ENCODE assay signal across 14 mouse cellular contexts in genomic region chr5:77398285-77399057, GRCm38 (mm10). TPM values are rescaled to one million over a fixed set of nuclear protein-coding genes. Genes with fewer than 3 reads are reported as not detected.
DNase-seq lines count a peak whose midpoint lies in the region; ATAC-seq and TF ChIP-seq lines count a peak whose summit lies in the region.
"Had no signal": no experiment of that assay in that cellular context is flagged by ENCODE, and none has a peak within 500 bp of the region (broad histone marks: within the 10 kb centered on the region; RNA-seq: fewer than 3 reads in every experiment).

No protein-coding gene starts in this region.

- no peak overlapping the region for H3K27ac ChIP-seq in heart, embryonic 13.5 days (replicated peaks)
- H3K27ac ChIP-seq in kidney, adult 2 months (ENCODE audit: insufficient read depth, low read depth, low read length) = peak overlapping the region; percentile 61
- H3K27ac ChIP-seq in midbrain, embryonic 15.5 days = no peak overlapping the region
- H3K27ac ChIP-seq: embryonic facial prominence, embryonic 12.5 days; hindbrain, embryonic 15.5 days; neural tube, embryonic 12.5 days had no signal

- WGBS in heart, embryonic 13.5 days = 64% methylated on average over 14 of the region's 14 CpGs
- 49% methylated on average over 14 of the region's 14 CpGs for WGBS in kidney, adult 2 months
- 52% methylated on average over 14 of the region's 14 CpGs for WGBS in midbrain, embryonic 15.5 days

- no peak for TF ChIP-seq CTCF in kidney, adult 2 months (conservative IDR thresholded peaks at IDR 0.05; ENCODE audit: insufficient read depth, insufficient read length, low read depth, low read length)

- no peaks in the 10 kb centered on the region for H3K9me3 ChIP-seq in heart, embryonic 13.5 days
- H3K9me3 ChIP-seq in midbrain, embryonic 15.5 days = no peaks in the 10 kb centered on the region
- H3K9me3 ChIP-seq: embryonic facial prominence, embryonic 12.5 days; hindbrain, embryonic 15.5 days; neural tube, embryonic 12.5 days had no signal

- 0 out of 2 replicates have a peak overlapping the region, but pooled peaks have one; percentile 24 for H3K9ac ChIP-seq in heart, embryonic 13.5 days
- no peak overlapping the region for H3K9ac ChIP-seq in midbrain, embryonic 15.5 days
- H3K9ac ChIP-seq: embryonic facial prominence, embryonic 12.5 days; hindbrain, embryonic 15.5 days; neural tube, embryonic 12.5 days had no signal

- no peak overlapping the region for H3K4me3 ChIP-seq in heart, embryonic 13.5 days
- H3K4me3 ChIP-seq in kidney, adult 2 months (ENCODE audit: insufficient read depth, low read depth, low read length) = no peak overlapping the region
- H3K4me3 ChIP-seq in midbrain, embryonic 15.5 days = no peak overlapping the region
- H3K4me3 ChIP-seq: embryonic facial prominence, embryonic 12.5 days; hindbrain, embryonic 15.5 days; neural tube, embryonic 12.5 days had no signal

- H3K4me1 ChIP-seq in heart, embryonic 13.5 days = peaks cover 64% of the 10 kb centered on the region
- peaks cover 65% of the 10 kb centered on the region for H3K4me1 ChIP-seq in kidney, adult 2 months (ENCODE audit: control insufficient read depth, insufficient read depth, low read length)
- H3K4me1 ChIP-seq in midbrain, embryonic 15.5 days = 0 out of 2 replicates have a peak, but pooled peaks cover 8% of the 10 kb centered on the region

- no peak overlapping the region for H3K4me2 ChIP-seq in heart, embryonic 13.5 days
- no peak overlapping the region for H3K4me2 ChIP-seq in midbrain, embryonic 15.5 days
- H3K4me2 ChIP-seq: embryonic facial prominence, embryonic 12.5 days; heart, embryonic 11.5 days; hindbrain, embryonic 15.5 days; neural tube, embryonic 12.5 days had no signal

- ATAC-seq in heart, embryonic 13.5 days (ENCODE audit: extremely low read depth, insufficient number of reproducible peaks, low FRiP score, low TSS enrichment) = no peak
- peak; percentile 73 for ATAC-seq in midbrain, embryonic 15.5 days (replicated peaks)

- H3K36me3 ChIP-seq in heart, embryonic 13.5 days = no peaks in the 10 kb centered on the region
- no peaks in the 10 kb centered on the region for H3K36me3 ChIP-seq in kidney, adult 2 months (ENCODE audit: control insufficient read depth, insufficient read depth, low read length)
- H3K36me3 ChIP-seq in midbrain, embryonic 15.5 days (replicated peaks) = no peaks in the 10 kb centered on the region
- H3K36me3 ChIP-seq: embryonic facial prominence, embryonic 12.5 days; hindbrain, embryonic 15.5 days; neural tube, embryonic 12.5 days had no signal

- H3K27me3 ChIP-seq in heart, embryonic 13.5 days (replicated peaks) = peaks cover 46% of the 10 kb centered on the region
- no peaks in the 10 kb centered on the region for H3K27me3 ChIP-seq in kidney, adult 2 months (replicated peaks; ENCODE audit: control insufficient read depth, insufficient read depth, low read length)
- H3K27me3 ChIP-seq in midbrain, embryonic 15.5 days (replicated peaks) = no peaks in the 10 kb centered on the region
- H3K27me3 ChIP-seq: embryonic facial prominence, embryonic 12.5 days; hindbrain, embryonic 15.5 days; neural tube, embryonic 12.5 days had no signal

- intact Hi-C loops in heart, postnatal 36 days (cut with DNase I) = no loop called here

- DNase-seq in heart, postnatal 36 days = no peak
- peak; percentile 77 for DNase-seq in kidney, adult 2 months
- DNase-seq in lung, adult 18-20 months = peak; percentile 84 to 88
- no peak for DNase-seq in right cerebral cortex, adult 2 months (ENCODE audit: low spot score in 2 of 2)
- DNase-seq in adrenal gland, adult 8-10 months = no peak
- no peak for DNase-seq in cerebellum, adult 11-12 months
- DNase-seq: adrenal gland, adult 2 months; cerebellum, adult 18-20 months had no signal

- TF ChIP-seq POLR2A in kidney, adult 2 months (IDR thresholded peaks at IDR 0.05; ENCODE audit: low read depth, low read length) = no peak

RNA-seq across cellular contexts. Expression of gene Igfbp7, which starts 9.4 kb away (rescaled TPM):
- polyA plus RNA-seq in heart, embryonic 13.5 days (2015; fragmentation: Nextera tagmentation; extraction: Ambion mirVana) = 30.2 and 32.4 TPM in 2 replicates
- 100 to 1,000 TPM; 249 to 272 TPM for total RNA-seq in heart, postnatal 36 days (2021)
- 4,855 and 6,899 TPM in 2 replicates for polyA plus RNA-seq in kidney, adult 2 months (2012; rRNA removed)
- 57.9 and 63.4 TPM in 2 replicates for polyA plus RNA-seq in midbrain, embryonic 15.5 days (2015; fragmentation: Nextera tagmentation; extraction: Ambion mirVana)
- 100 to 1,000 TPM; 532 to 639 (median 602) TPM for total RNA-seq in adrenal gland, adult 8-10 months (2022)

Comparison
In these comparisons a context has a peak if more than half of its experiments do, and no peak if none do; other contexts are left out.
1. DNase-seq: peak in kidney, adult 2 months (single experiment) and lung, adult 18-20 months (2 of 2); none in heart, postnatal 36 days (0 of 2), right cerebral cortex, adult 2 months (0 of 2), adrenal gland, adult 8-10 months (single experiment) and cerebellum, adult 11-12 months (single experiment).
2. RNA of gene Igfbp7, which starts 9.4 kb away (polyA plus RNA-seq): 4,855 to 6,899 TPM in kidney, adult 2 months; 57.9 to 63.4 TPM in midbrain, embryonic 15.5 days and 30.2 to 32.4 TPM in heart, embryonic 13.5 days; every median in the first group is over 10 times any median in the second.